Mouse (Mus musculus): ENCODE data around the gene Cpox.
"Not testable (repeated sequence)": the region's sequence is repeated elsewhere in the genome, so short reads cannot be mapped to it uniquely, and the experiment has no call there.

Cpox gene

DNA sequence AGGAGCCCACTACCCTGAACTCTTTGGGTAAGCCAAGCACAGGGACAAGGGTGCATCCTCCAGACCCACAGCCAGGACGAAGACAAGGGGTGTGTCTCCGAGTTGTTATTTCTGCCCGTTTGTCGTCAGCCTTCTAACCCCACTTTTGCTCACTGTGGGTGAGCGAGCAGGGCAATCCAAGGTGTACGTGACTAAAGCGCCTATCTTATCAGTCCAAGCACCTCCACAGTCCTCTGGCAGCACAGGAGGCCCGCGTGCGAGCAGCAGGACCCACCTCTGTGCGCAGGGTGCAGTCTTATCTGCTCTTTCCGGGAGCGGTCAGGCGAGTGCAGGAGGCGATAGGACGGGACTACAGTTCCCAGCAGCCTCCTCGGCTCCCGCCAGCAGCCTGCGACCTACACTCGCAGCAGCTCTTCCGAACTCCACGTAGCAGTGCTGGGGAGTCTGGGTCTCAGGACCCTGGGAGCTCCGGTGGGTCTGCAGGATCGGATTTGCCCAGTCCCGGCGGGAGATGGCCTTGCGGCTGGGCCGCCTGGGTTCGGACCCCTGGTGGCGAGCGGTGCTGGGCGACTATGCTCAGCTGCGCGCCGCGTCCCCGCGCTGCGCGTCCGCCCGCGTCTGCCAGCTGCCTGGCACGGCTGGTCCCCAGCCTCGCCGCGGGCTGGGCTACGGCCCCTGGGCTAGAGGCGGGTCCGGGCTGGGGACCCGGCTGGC, at the start of gene Cpox:
Gene Cpox, plus strand, starts transcription at position 376 of the 714 bp plus-strand sequence.
- peak; percentile 93 for DNase-seq (ENCODE audit: low read depth, low spot score)

DNA sequence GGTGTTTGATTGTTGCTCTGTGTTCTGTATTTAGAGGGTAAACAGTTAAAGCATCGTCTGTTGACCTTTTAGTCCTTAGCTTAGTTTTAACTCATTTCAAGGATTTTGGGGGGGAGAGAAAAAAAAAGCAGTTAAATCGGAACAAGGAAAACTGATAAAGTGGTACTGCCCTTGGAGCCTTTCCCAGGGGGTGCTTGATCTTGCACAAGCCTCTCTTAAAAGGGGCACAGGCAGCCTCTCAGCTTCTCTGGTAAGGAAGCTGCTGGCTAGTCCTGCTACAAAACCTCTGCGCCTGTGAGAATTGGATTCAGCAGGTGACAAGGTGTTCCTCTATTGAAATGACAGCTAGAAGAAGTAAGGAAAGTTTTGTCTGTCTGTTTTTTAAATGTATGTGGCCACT, 47.7 kb upstream of the Cpox start:
- no peak for DNase-seq (ENCODE audit: low read depth, low spot score)

GRCm38 (mm10) chr16:58623114-58623513, 47.0 kb upstream of the Cpox start:
- no peak for DNase-seq (ENCODE audit: low read depth, low spot score)

- DNase-seq (ENCODE audit: low read depth, low spot score): peak; percentile 45
These were observed 46.1 kb upstream of the Cpox start for GRCm38 (mm10) chr16:58623944-58624343.

DNA sequence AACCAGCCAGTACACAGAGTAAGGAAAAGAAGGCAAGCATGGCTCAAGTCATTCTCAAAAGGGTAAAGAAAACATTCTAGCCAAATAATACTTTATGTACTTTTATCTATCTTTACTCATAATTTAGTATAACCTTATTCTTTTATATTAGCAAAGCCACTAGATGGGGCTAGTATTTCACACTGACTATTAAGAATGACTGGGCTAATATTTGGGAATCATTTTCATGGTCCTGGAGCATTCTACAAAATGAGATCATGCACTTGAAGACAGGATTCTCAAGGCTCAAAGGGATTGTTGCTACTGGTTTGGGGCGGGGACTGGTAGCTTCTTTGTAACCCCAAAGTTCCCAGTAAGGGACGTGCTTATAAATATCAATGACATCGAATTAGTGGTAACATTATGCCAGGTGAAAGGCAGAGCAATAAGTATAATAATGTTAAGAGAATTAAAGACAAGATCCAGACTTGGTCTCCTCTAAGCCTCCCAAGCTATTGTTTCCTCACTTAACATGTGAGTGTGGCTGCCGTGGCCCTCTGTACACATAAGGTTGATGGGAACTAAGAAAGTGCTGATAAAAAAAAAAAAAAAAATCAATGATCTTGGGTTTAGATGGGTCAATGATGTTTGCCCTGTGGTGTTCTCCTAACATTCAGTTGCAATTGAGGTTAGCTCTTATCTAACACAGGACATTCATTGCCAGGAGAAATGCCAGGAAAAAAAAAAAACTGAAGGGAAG, 42.3 kb upstream of the Cpox start:
- DNase-seq (ENCODE audit: low read depth, low spot score): peak; percentile 14

DNA sequence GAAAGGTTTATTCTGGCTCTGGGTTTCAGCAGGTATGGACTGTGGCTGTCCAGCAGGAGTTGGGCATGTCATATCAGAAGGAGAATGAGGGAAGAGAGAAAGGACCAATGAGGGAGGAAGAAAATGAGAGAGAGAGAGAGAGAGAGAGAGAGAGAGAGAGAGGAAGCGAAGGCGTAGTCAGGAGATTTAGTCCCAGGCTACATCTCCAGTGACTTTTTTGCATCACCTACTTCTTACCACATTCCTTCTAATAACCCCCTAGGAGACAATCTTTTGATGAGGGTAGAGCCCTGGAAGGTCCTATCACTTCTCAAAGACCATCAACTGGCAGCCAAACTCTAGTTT, 41.8 kb upstream of the Cpox start:
- DNase-seq (ENCODE audit: low read depth, low spot score): no peak

DNA sequence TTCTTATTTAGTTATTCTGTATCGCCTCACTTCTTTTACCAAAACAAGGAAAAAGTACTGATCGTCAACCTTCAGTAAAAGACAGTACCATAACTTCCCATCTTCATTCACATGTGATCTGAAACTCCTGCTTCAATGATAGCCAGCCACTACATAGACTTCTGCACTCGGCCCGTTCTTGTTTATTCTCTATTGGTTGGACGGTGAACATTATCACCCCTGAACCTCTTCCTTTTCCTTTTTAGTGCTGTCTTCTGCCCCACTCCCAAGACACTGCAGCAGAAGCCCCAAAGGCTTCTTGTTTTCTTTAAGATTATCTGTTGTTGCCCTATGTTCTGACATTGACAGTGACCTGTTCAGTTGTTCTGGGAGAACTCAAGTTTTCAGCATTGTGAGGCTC, 41.1 kb upstream of the Cpox start:
- DNase-seq (ENCODE audit: low read depth, low spot score): no peak

DNA sequence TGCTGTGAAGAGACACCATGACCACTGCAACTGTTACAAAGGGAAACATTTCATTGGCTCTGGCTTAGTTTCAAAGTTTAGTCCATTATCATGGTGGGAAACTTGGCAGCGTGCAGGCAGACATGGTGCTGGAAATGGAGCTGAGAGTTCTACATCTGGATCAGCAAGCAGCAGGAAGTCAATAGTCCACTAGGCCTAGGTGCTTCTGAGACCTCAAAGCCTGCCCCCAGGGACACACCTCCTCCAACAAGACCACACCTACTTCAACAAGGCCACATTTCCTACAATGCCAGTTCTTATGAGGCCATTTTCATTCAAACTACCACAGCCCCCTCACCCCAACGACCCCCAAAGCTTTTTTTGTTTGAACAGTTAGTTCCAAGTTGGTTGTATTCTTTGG, 40.4 kb upstream of the Cpox start:
- no peak for DNase-seq (ENCODE audit: low read depth, low spot score)

DNA sequence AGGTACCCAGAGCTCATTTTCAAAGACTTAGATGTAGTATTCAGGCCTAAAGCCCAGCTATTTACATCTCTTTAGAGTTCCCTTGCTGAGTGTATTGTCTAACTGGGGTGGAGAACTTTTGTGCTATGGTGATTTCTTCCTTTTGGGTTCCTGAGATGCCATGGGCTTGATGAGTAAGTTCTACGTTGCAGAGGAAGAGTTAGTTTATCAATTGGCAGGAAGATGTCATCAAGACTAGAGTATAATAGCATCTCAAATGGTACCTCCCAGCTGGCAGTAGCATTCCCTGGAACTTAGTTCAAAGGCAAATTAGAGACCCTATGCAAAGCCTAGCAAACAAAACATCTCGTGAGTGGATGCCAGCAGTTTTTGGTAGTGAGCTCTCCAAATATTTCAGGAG, 34.2 kb upstream of the Cpox start:
- DNase-seq (ENCODE audit: low read depth, low spot score): no peak

GRCm38 (mm10) chr16:58637448-58637847, 32.6 kb upstream of the Cpox start:
- DNase-seq (ENCODE audit: low read depth, low spot score): no peak

- DNase-seq (ENCODE audit: low read depth, low spot score): no peak
These were observed 32.1 kb upstream of the Cpox start for GRCm38 (mm10) chr16:58638016-58638415.

GRCm38 (mm10) chr16:58638689-58639175, 31.4 kb upstream of the Cpox start, which contains the start of gene E330017A01Rik:
TSS of gene E330017A01Rik (minus strand) at chr16:58638739.
- DNase-seq (ENCODE audit: low read depth, low spot score): no peak

- DNase-seq (ENCODE audit: low read depth, low spot score): no peak
These were observed 20.1 kb upstream of the Cpox start for GRCm38 (mm10) chr16:58649979-58650378.

DNA sequence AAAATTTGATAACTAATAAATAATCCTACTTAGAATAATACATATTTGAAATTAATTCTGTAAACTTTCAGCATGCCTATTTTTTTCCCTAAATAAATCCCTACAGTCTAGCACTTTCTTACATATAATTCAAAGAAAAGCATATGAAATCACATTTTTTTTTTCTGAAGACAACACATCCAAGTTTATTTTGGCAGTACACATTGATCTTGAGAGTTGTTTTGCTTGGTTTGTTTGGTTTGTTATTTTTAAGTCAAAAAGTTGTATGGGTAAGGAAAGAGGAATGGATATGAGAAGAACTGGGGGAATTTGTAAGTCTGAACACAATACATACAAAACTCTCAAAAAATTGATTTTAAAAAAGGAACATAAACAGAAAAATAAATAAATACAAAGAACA, 14.3 kb upstream of the Cpox start:
- DNase-seq (ENCODE audit: low read depth, low spot score): no peak

DNA sequence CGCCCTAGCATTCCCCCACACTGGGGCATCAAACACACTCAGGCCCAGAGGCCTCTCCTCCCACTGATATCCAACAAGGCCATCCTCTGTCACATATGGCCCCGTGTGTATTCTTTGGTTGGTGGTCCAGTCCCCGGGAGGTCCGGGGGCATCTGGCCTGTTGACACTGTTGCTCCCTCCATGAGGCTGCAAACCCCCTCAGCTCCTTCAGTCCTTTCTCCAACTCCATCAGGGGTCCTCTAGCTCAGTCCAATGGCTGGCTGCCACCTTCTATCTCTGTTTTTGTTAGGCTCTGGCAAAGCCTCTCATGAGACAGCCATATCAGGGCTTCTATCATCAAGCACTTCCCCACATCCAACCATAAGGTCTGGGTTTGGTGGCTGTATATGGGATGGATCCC, 13.6 kb upstream of the Cpox start:
- no peak for DNase-seq (ENCODE audit: low read depth, low spot score)

DNA sequence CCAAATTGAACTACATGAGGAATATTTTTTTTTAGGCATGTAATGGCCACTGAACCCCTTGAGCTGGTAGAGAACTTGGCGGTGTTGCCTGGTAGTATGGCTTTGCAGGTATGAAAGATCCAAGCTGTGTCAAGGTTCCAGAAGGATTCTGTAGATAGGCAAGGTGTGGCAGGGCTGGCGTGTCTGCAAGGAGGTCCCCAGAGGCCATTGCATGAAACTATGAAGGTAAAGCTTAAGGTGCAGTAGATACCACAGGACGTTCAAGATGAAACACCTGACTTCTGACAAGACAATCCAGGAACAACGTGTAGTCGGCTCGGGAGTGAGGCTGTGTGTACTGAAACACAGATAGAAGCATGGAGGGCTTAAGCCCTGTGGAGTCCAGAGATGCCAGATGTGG, 11.4 kb upstream of the Cpox start:
- no peak for DNase-seq (ENCODE audit: low read depth, low spot score)

- DNase-seq (ENCODE audit: low read depth, low spot score): no peak
These were observed 8.3 kb upstream of the Cpox start for GRCm38 (mm10) chr16:58661826-58662225.

GRCm38 (mm10) chr16:58662287-58662791, 7.8 kb upstream of the Cpox start:
- no peak for DNase-seq (ENCODE audit: low read depth, low spot score)

- peak; percentile 49 for DNase-seq (ENCODE audit: low read depth, low spot score)
These were observed 7.1 kb upstream of the Cpox start for GRCm38 (mm10) chr16:58663021-58663420.

GRCm38 (mm10) chr16:58663816-58664215, 6.3 kb upstream of the Cpox start:
- no peak for DNase-seq (ENCODE audit: low read depth, low spot score)

- DNase-seq (ENCODE audit: low read depth, low spot score): not testable (repeated sequence)
These were observed 5.0 kb upstream of the Cpox start for GRCm38 (mm10) chr16:58665137-58665536.

- not testable (repeated sequence) for DNase-seq (ENCODE audit: low read depth, low spot score)
These were observed 3.4 kb upstream of the Cpox start for GRCm38 (mm10) chr16:58666681-58667080.

DNA sequence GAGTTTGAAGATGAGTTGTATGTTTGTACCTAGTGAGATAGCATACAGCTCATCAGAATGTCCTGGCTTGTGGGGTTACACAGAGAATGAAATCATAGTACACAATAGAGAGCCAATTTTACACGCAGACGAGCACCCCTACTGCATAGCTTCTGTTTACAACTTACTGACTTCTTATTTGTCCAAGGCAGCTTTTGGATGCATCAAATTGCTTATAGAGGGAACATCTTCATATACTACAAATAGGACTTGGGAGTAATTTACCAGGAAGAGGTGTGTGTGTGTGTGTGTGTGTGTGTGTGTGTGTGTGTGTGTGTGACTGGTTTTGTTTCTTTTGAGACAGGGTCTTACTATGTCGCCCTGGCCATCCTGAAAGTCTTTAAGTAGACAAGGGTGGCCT, 1.5 kb upstream of the Cpox start:
- DNase-seq (ENCODE audit: low read depth, low spot score): no peak

Measured in A20 (cell line).